12 mouse cellular contexts compared by ENCODE assay signal in genomic region chr9:20978409-20979095, GRCm38 (mm10). TPM values are rescaled to one million over a fixed set of nuclear protein-coding genes. Genes with fewer than 3 reads are reported as not detected.
A peak's percentile ranks its signal among the peaks of the same experiment; 100 is the strongest.
DNase-seq lines count a peak whose midpoint lies in the region; ATAC-seq lines count a peak whose summit lies in the region.
"Had no signal": no experiment of that assay in that cellular context is flagged by ENCODE, and none has a peak within 500 bp of the region (broad histone marks: within the 10 kb centered on the region; RNA-seq: fewer than 3 reads in every experiment).

No protein-coding gene starts in this region.

- H3K9ac ChIP-seq in heart, embryonic 12.5 days, result no peak overlapping the region
- H3K9ac ChIP-seq in limb, embryonic 13.5 days, result no peak overlapping the region
- H3K9ac ChIP-seq: forebrain, postnatal 0 days had no signal

- intact Hi-C loops in heart, postnatal 10 days (cut with DNase I), result no loop called here

- WGBS in heart, embryonic 12.5 days, result 61% methylated on average over 10 of the region's 10 CpGs
- 62% methylated on average over 10 of the region's 10 CpGs for WGBS in limb, embryonic 13.5 days

- peak overlapping the region; percentile 37 for H3K27ac ChIP-seq in heart, embryonic 12.5 days (ENCODE audit: poor library complexity, severe bottlenecking)
- H3K27ac ChIP-seq in limb, embryonic 13.5 days, result peak overlapping the region; percentile 17; the same call in 1 of the 2 replicates

- no peaks in the 10 kb centered on the region for H3K36me3 ChIP-seq in heart, embryonic 12.5 days
- H3K36me3 ChIP-seq in megakaryocyte, embryonic 14.5 days (replicated peaks; ENCODE audit: low read length), result no peaks in the 10 kb centered on the region
- H3K36me3 ChIP-seq in limb, embryonic 13.5 days, result no peaks in the 10 kb centered on the region

- peaks cover 38% of the 10 kb centered on the region for H3K4me1 ChIP-seq in heart, embryonic 12.5 days (replicated peaks)
- peaks cover 79% of the 10 kb centered on the region for H3K4me1 ChIP-seq in megakaryocyte, embryonic 14.5 days
- H3K4me1 ChIP-seq in limb, embryonic 13.5 days, result peaks cover 33% of the 10 kb centered on the region

- DNase-seq in heart, postnatal 10 days, result no peak
- DNase-seq in spleen, postnatal 14 days (ENCODE audit: low spot score in 2 of 2), result no peak
- no peak for DNase-seq in adrenal gland, postnatal 4 days (ENCODE audit: low spot score in 2 of 2)
- DNase-seq in embryo, embryonic 10 days (ENCODE audit: low spot score), result no peak
- DNase-seq: cerebellum, adult 8-10 months; forebrain, postnatal 0 days; kidney, adult 11 months had no signal

- H3K27me3 ChIP-seq in heart, embryonic 12.5 days (replicated peaks), result no peaks in the 10 kb centered on the region
- H3K27me3 ChIP-seq in megakaryocyte, embryonic 14.5 days (replicated peaks), result no peaks in the 10 kb centered on the region
- no peaks in the 10 kb centered on the region for H3K27me3 ChIP-seq in limb, embryonic 13.5 days

- no peak overlapping the region for H3K4me3 ChIP-seq in heart, embryonic 12.5 days
- peak overlapping the region; percentile 57 for H3K4me3 ChIP-seq in megakaryocyte, embryonic 14.5 days (replicated peaks)
- H3K4me3 ChIP-seq in limb, embryonic 13.5 days, result no peak overlapping the region

- H3K9me3 ChIP-seq in heart, embryonic 12.5 days (replicated peaks), result no peaks in the 10 kb centered on the region
- no peaks in the 10 kb centered on the region for H3K9me3 ChIP-seq in megakaryocyte, embryonic 14.5 days
- no peaks in the 10 kb centered on the region for H3K9me3 ChIP-seq in limb, embryonic 13.5 days

- H3K4me2 ChIP-seq in heart, embryonic 12.5 days, result no peak overlapping the region
- no peak overlapping the region for H3K4me2 ChIP-seq in limb, embryonic 13.5 days (replicated peaks)

- no peak for ATAC-seq in heart, embryonic 12.5 days (ENCODE audit: insufficient number of reproducible peaks, low FRiP score)
- no peak for ATAC-seq in megakaryocyte, adult 5-6 weeks (ENCODE audit: poor library complexity, severe bottlenecking)
- ATAC-seq in limb, embryonic 13.5 days (ENCODE audit: low FRiP score, low read depth), result no peak
- ATAC-seq: forebrain, postnatal 0 days; Patski had no signal

RNA-seq across cellular contexts. Expression of gene S1pr2, which starts 2.0 kb away (rescaled TPM):
- polyA plus RNA-seq in heart, embryonic 12.5 days (2016; fragmentation: Nextera tagmentation; extraction: Ambion mirVana), result 22.5 and 25.9 TPM in 2 replicates
- total RNA-seq in heart, postnatal 10 days (2021), result 10 to 100 TPM; 10.2 to 11.0 TPM
- 4.0 and 8.4 TPM in 2 replicates for polyA plus RNA-seq in megakaryocyte, embryonic 14.5 days (2012; ENCODE audit: insufficient read depth, low replicate concordance)
- total RNA-seq in megakaryocyte, adult 5-6 weeks (2015), result 7.5 and 8.9 TPM in 2 replicates
- total RNA-seq in megakaryocyte, adult 5-6 weeks (2017), result 2.8 and 3.0 TPM in 2 replicates
- polyA plus RNA-seq in limb, embryonic 13.5 days (2015; fragmentation: Nextera tagmentation; extraction: Ambion mirVana), result 60.3 and 66.9 TPM in 2 replicates
- 10 to 100 TPM; 12.2 to 17.0 TPM for total RNA-seq in adrenal gland, postnatal 4 days (2021)

RNA-seq across cellular contexts. Expression of gene Dnmt1, which starts 18.9 kb away (rescaled TPM):
- 86.6 and 86.8 TPM in 2 replicates for polyA plus RNA-seq in heart, embryonic 12.5 days (2016; fragmentation: Nextera tagmentation; extraction: Ambion mirVana)
- total RNA-seq in heart, postnatal 10 days (2021), result 10 to 100 TPM; 28.9 to 30.6 TPM
- polyA plus RNA-seq in megakaryocyte, embryonic 14.5 days (2012; ENCODE audit: insufficient read depth, low replicate concordance), result 31.3 and 39.8 TPM in 2 replicates
- 85.4 and 89.6 TPM in 2 replicates for total RNA-seq in megakaryocyte, adult 5-6 weeks (2015)
- total RNA-seq in megakaryocyte, adult 5-6 weeks (2017), result 165 and 171 TPM in 2 replicates
- 97.6 and 104 TPM in 2 replicates for polyA plus RNA-seq in limb, embryonic 13.5 days (2015; fragmentation: Nextera tagmentation; extraction: Ambion mirVana)
- 10 to 100 TPM; 71.8 to 89.6 TPM for total RNA-seq in adrenal gland, postnatal 4 days (2021)

RNA-seq across cellular contexts. Expression of gene Mrpl4, which starts 24.0 kb away (rescaled TPM):
- polyA plus RNA-seq in heart, embryonic 12.5 days (2016; fragmentation: Nextera tagmentation; extraction: Ambion mirVana), result 123 and 126 TPM in 2 replicates
- 100 to 1,000 TPM; 103 to 104 TPM for total RNA-seq in heart, postnatal 10 days (2021)
- 62.4 and 63.4 TPM in 2 replicates for polyA plus RNA-seq in megakaryocyte, embryonic 14.5 days (2012; ENCODE audit: insufficient read depth, low replicate concordance)
- total RNA-seq in megakaryocyte, adult 5-6 weeks (2015), result 47.3 and 63.6 TPM in 2 replicates
- 44.5 and 50.3 TPM in 2 replicates for total RNA-seq in megakaryocyte, adult 5-6 weeks (2017)
- 131 and 133 TPM in 2 replicates for polyA plus RNA-seq in limb, embryonic 13.5 days (2015; fragmentation: Nextera tagmentation; extraction: Ambion mirVana)
- total RNA-seq in adrenal gland, postnatal 4 days (2021), result 10 to 100 TPM; 96.9 to 97.0 TPM

RNA-seq across cellular contexts. Expression of gene Icam1, which starts 37.2 kb away (rescaled TPM):
- polyA plus RNA-seq in heart, embryonic 12.5 days (2016; fragmentation: Nextera tagmentation; extraction: Ambion mirVana), result 8.9 and 9.3 TPM in 2 replicates
- 1 to 10 TPM; 8.9 to 9.5 TPM for total RNA-seq in heart, postnatal 10 days (2021)
- 8.8 and 10.8 TPM in 2 replicates for polyA plus RNA-seq in megakaryocyte, embryonic 14.5 days (2012; ENCODE audit: insufficient read depth, low replicate concordance)
- total RNA-seq in megakaryocyte, adult 5-6 weeks (2015), result 9.6 and 15.3 TPM in 2 replicates
- total RNA-seq in megakaryocyte, adult 5-6 weeks (2017), result 19.5 and 20.5 TPM in 2 replicates
- polyA plus RNA-seq in limb, embryonic 13.5 days (2015; fragmentation: Nextera tagmentation; extraction: Ambion mirVana), result 12.3 and 13.9 TPM in 2 replicates
- 10 to 100 TPM in 1 of 2 experiments, 1 to 10 TPM in 1; 10.0 to 11.7 TPM for total RNA-seq in adrenal gland, postnatal 4 days (2021)

RNA-seq across cellular contexts. Expression of gene Icam4, which starts 50.6 kb away (rescaled TPM):
- 5.6 and 8.1 TPM in 2 replicates for polyA plus RNA-seq in heart, embryonic 12.5 days (2016; fragmentation: Nextera tagmentation; extraction: Ambion mirVana)
- total RNA-seq in heart, postnatal 10 days (2021), result under 1 TPM; 0.53 to 0.79 TPM
- polyA plus RNA-seq in megakaryocyte, embryonic 14.5 days (2012; ENCODE audit: insufficient read depth, low replicate concordance), result 5.3 and 7.9 TPM in 2 replicates
- total RNA-seq in megakaryocyte, adult 5-6 weeks (2015), result 0.91 and 1.1 TPM in 2 replicates
- 0.44 and 2.4 TPM in 2 replicates for total RNA-seq in megakaryocyte, adult 5-6 weeks (2017)
- polyA plus RNA-seq in limb, embryonic 13.5 days (2015; fragmentation: Nextera tagmentation; extraction: Ambion mirVana), result 0.62 and 2.2 TPM in 2 replicates
- 1 to 10 TPM; 3.8 to 4.5 TPM for total RNA-seq in adrenal gland, postnatal 4 days (2021)
- total RNA-seq: forebrain, postnatal 0 days had no signal
- polyA plus RNA-seq: forebrain, postnatal 0 days had no signal
